Mouse (Mus musculus): ENCODE results near the gene Gsk3b. TPM values are rescaled to one million over a fixed set of nuclear protein-coding genes. Genes with fewer than 3 reads are reported as not detected.

The Gsk3b gene
- polyA plus RNA-seq, 1 experiment from 2014 or later: 49.9 TPM

- Histone ChIP-seq H3K36me3 (ENCODE audit: control insufficient read depth, insufficient read depth, low read length) (peaks cover 40% of the 10 kb centered on the region), H3K4me3 (ENCODE audit: control insufficient read depth in 1 of 2, insufficient read depth in 1 of 2, low read depth in 1 of 2, low read length in 2 of 2) (no peak overlapping the region), H3K27me3 (ENCODE audit: control insufficient read depth, insufficient read depth, low read length) (no peaks in the 10 kb centered on the region), H3K9me3 (ENCODE audit: control insufficient read depth, low read length) (no peaks in the 10 kb centered on the region), H3K27ac (replicated peaks in 1 of 2; ENCODE audit: control insufficient read depth in 1 of 2, insufficient read depth in 1 of 2, low read depth in 2 of 2, low read length in 2 of 2) (no peak overlapping the region), H3K4me2 (ENCODE audit: low read length) (no peak overlapping the region), H3K9ac (ENCODE audit: low read length) (no peak overlapping the region), H3K4me1 (ENCODE audit: control insufficient read depth in 2 of 2, insufficient read depth in 2 of 2, low read length in 2 of 2) (no peaks in the 10 kb centered on the region; a peak in 2 of 4 replicates)
- WGBS: 68% methylated on average over 5 of the region's 5 CpGs
- ATAC-seq (ENCODE audit: insufficient number of reproducible peaks, insufficient read depth, low FRiP score, low read depth): no peak
Observed at GRCm38 (mm10) chr16:38239729-38240128, 150.9 kb downstream of the Gsk3b start.

DNA sequence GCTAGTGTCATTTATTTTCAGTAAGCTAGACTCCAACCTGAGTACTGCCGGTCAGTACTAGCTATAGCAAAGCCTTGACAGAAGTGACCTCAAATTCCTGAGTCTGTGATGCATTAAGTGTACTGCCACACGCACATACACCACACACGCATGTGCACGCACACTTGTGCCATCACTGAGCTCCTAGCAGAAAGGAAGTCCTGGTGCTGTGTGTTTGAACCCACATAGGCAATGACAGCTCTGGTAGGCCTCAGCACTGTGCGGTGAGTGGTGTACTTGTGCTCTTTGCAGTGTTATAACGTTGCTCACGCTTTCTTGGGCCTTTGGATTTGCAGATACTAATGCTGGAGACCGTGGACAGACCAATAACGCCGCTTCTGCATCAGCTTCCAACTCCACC, 151.4 kb downstream of the Gsk3b start:
- H3K4me2 ChIP-seq (ENCODE audit: low read length): no peak overlapping the region
- H3K36me3 ChIP-seq (ENCODE audit: control insufficient read depth, insufficient read depth, low read length): peaks cover 40% of the 10 kb centered on the region
- 95% methylated on average over 10 of the region's 10 CpGs for WGBS
- ATAC-seq (ENCODE audit: insufficient number of reproducible peaks, insufficient read depth, low FRiP score, low read depth): no peak
- no peak overlapping the region for H3K4me3 ChIP-seq (ENCODE audit: control insufficient read depth in 1 of 2, insufficient read depth in 1 of 2, low read depth in 1 of 2, low read length in 2 of 2)
- no peak overlapping the region for H3K27ac ChIP-seq (replicated peaks in 1 of 2; ENCODE audit: control insufficient read depth in 1 of 2, insufficient read depth in 1 of 2, low read depth in 2 of 2, low read length in 2 of 2)
- no peaks in the 10 kb centered on the region for H3K27me3 ChIP-seq (ENCODE audit: control insufficient read depth, insufficient read depth, low read length)
- no peak overlapping the region for H3K9ac ChIP-seq (ENCODE audit: low read length)
- H3K9me3 ChIP-seq (ENCODE audit: control insufficient read depth, low read length): no peaks in the 10 kb centered on the region
- no peaks in the 10 kb centered on the region; a peak in 2 of 4 replicates for H3K4me1 ChIP-seq (ENCODE audit: control insufficient read depth in 2 of 2, insufficient read depth in 2 of 2, low read length in 2 of 2)

GRCm38 (mm10) chr16:38244111-38244510, 155.3 kb downstream of the Gsk3b start:
- Histone ChIP-seq H3K9me3 (ENCODE audit: control insufficient read depth, low read length) (no peaks in the 10 kb centered on the region), H3K36me3 (ENCODE audit: control insufficient read depth, insufficient read depth, low read length) (peaks cover 32% of the 10 kb centered on the region), H3K4me2 (ENCODE audit: low read length) (no peak overlapping the region), H3K4me3 (ENCODE audit: control insufficient read depth in 1 of 2, insufficient read depth in 1 of 2, low read depth in 1 of 2, low read length in 2 of 2) (no peak overlapping the region), H3K27me3 (ENCODE audit: control insufficient read depth, insufficient read depth, low read length) (no peaks in the 10 kb centered on the region), H3K27ac (replicated peaks in 1 of 2; ENCODE audit: control insufficient read depth in 1 of 2, insufficient read depth in 1 of 2, low read depth in 2 of 2, low read length in 2 of 2) (no peak overlapping the region), H3K9ac (ENCODE audit: low read length) (no peak overlapping the region), H3K4me1 (ENCODE audit: control insufficient read depth in 2 of 2, insufficient read depth in 2 of 2, low read length in 2 of 2) (peaks cover 2 to 5% of the 10 kb centered on the region in 2 experiments; a peak in 2 of 4 replicates)
- ATAC-seq (ENCODE audit: insufficient number of reproducible peaks, insufficient read depth, low FRiP score, low read depth): no peak
- WGBS: 90% methylated on average over 6 of the region's 6 CpGs

- Histone ChIP-seq H3K9me3 (ENCODE audit: control insufficient read depth, low read length) (no peaks in the 10 kb centered on the region), H3K4me3 (ENCODE audit: control insufficient read depth in 1 of 2, insufficient read depth in 1 of 2, low read depth in 1 of 2, low read length in 2 of 2) (no peak overlapping the region), H3K9ac (ENCODE audit: low read length) (no peak overlapping the region), H3K27ac (replicated peaks in 1 of 2; ENCODE audit: control insufficient read depth in 1 of 2, insufficient read depth in 1 of 2, low read depth in 2 of 2, low read length in 2 of 2) (no peak overlapping the region), H3K4me2 (ENCODE audit: low read length) (no peak overlapping the region), H3K36me3 (ENCODE audit: control insufficient read depth, insufficient read depth, low read length) (peaks cover 27% of the 10 kb centered on the region), H3K4me1 (ENCODE audit: control insufficient read depth in 2 of 2, insufficient read depth in 2 of 2, low read length in 2 of 2) (peaks cover 2 to 5% of the 10 kb centered on the region in 2 experiments; a peak in 1 of 4 replicates), H3K27me3 (ENCODE audit: control insufficient read depth, insufficient read depth, low read length) (no peaks in the 10 kb centered on the region)
- 62% methylated on average over 2 of the region's 2 CpGs for WGBS
- ATAC-seq (ENCODE audit: insufficient number of reproducible peaks, insufficient read depth, low FRiP score, low read depth): no peak
Observed at GRCm38 (mm10) chr16:38245379-38245778, 156.6 kb downstream of the Gsk3b start.

GRCm38 (mm10) chr16:38245849-38246585, 157.2 kb downstream of the Gsk3b start:
- no peak for ATAC-seq (ENCODE audit: insufficient number of reproducible peaks, insufficient read depth, low FRiP score, low read depth)
- no peak overlapping the region for H3K9ac ChIP-seq (ENCODE audit: low read length)
- H3K4me1 ChIP-seq (ENCODE audit: control insufficient read depth in 2 of 2, insufficient read depth in 2 of 2, low read length in 2 of 2): peaks cover 2 to 5% of the 10 kb centered on the region in 2 experiments; a peak in 1 of 4 replicates
- no peaks in the 10 kb centered on the region for H3K27me3 ChIP-seq (ENCODE audit: control insufficient read depth, insufficient read depth, low read length)
- 84% methylated on average over 5 of the region's 5 CpGs for WGBS
- peaks cover 21% of the 10 kb centered on the region for H3K36me3 ChIP-seq (ENCODE audit: control insufficient read depth, insufficient read depth, low read length)
- no peak overlapping the region for H3K27ac ChIP-seq (replicated peaks in 1 of 2; ENCODE audit: control insufficient read depth in 1 of 2, insufficient read depth in 1 of 2, low read depth in 2 of 2, low read length in 2 of 2)
- H3K4me2 ChIP-seq (ENCODE audit: low read length): no peak overlapping the region
- H3K4me3 ChIP-seq (ENCODE audit: control insufficient read depth in 1 of 2, insufficient read depth in 1 of 2, low read depth in 1 of 2, low read length in 2 of 2): no peak overlapping the region
- no peaks in the 10 kb centered on the region for H3K9me3 ChIP-seq (ENCODE audit: control insufficient read depth, low read length)

- ATAC-seq (ENCODE audit: insufficient number of reproducible peaks, insufficient read depth, low FRiP score, low read depth): no peak
Observed at GRCm38 (mm10) chr16:38248331-38248961, 159.6 kb downstream of the Gsk3b start.

GRCm38 (mm10) chr16:38250467-38250866, 161.7 kb downstream of the Gsk3b start:
- Histone ChIP-seq H3K9ac (ENCODE audit: low read length) (no peak overlapping the region), H3K9me3 (ENCODE audit: control insufficient read depth, low read length) (no peaks in the 10 kb centered on the region), H3K4me2 (ENCODE audit: low read length) (no peak overlapping the region), H3K27ac (replicated peaks in 1 of 2; ENCODE audit: control insufficient read depth in 1 of 2, insufficient read depth in 1 of 2, low read depth in 2 of 2, low read length in 2 of 2) (no peak overlapping the region), H3K27me3 (ENCODE audit: control insufficient read depth, insufficient read depth, low read length) (no peaks in the 10 kb centered on the region), H3K4me3 (ENCODE audit: control insufficient read depth in 1 of 2, insufficient read depth in 1 of 2, low read depth in 1 of 2, low read length in 2 of 2) (no peak overlapping the region), H3K4me1 (ENCODE audit: control insufficient read depth in 2 of 2, insufficient read depth in 2 of 2, low read length in 2 of 2) (peaks cover 2 to 5% of the 10 kb centered on the region in 2 experiments; a peak in 1 of 4 replicates), H3K36me3 (ENCODE audit: control insufficient read depth, insufficient read depth, low read length) (no peaks in the 10 kb centered on the region)
- ATAC-seq (ENCODE audit: insufficient number of reproducible peaks, insufficient read depth, low FRiP score, low read depth): no peak
- 85% methylated on average over 6 of the region's 6 CpGs for WGBS

More at GRCm38 (mm10) chr16:38248331-38248961, 159.6 kb downstream of the Gsk3b start:
- H3K4me2 ChIP-seq (ENCODE audit: low read length): no peak overlapping the region
- H3K9me3 ChIP-seq (ENCODE audit: control insufficient read depth, low read length): no peaks in the 10 kb centered on the region
- no peaks in the 10 kb centered on the region for H3K27me3 ChIP-seq (ENCODE audit: control insufficient read depth, insufficient read depth, low read length)
- no peak overlapping the region for H3K9ac ChIP-seq (ENCODE audit: low read length)
- H3K4me1 ChIP-seq (ENCODE audit: control insufficient read depth in 2 of 2, insufficient read depth in 2 of 2, low read length in 2 of 2): peaks cover 2 to 5% of the 10 kb centered on the region in 2 experiments; a peak in 1 of 4 replicates
- 50% methylated on average over 13 of the region's 13 CpGs for WGBS
- no peak overlapping the region for H3K4me3 ChIP-seq (ENCODE audit: control insufficient read depth in 1 of 2, insufficient read depth in 1 of 2, low read depth in 1 of 2, low read length in 2 of 2)
- peaks cover 5% of the 10 kb centered on the region; the same call in 1 of the 2 replicates for H3K36me3 ChIP-seq (ENCODE audit: control insufficient read depth, insufficient read depth, low read length)
- H3K27ac ChIP-seq (replicated peaks in 1 of 2; ENCODE audit: control insufficient read depth in 1 of 2, insufficient read depth in 1 of 2, low read depth in 2 of 2, low read length in 2 of 2): no peak overlapping the region
